Mouse (Mus musculus) frontal cortex, postnatal 25 days (tissue): Measurements from ENCODE around the gene Myod1.

ENCODE experiments used
- DNase-seq, 2 experiments: peaks; one replicate each; pipeline ENCODE4 v3.0.0; 2022; ENCODE audit warnings: low spot score in 2 of 2

Gene Myod1

GRCm38 (mm10) chr7:46391701-46392100, 15.4 kb downstream of the Myod1 start:
- no peak for DNase-seq

- DNase-seq = peak; percentile 74 to 85
Measured at GRCm38 (mm10) chr7:46393116-46393515, 16.8 kb downstream of the Myod1 start.

- DNase-seq = no peak
Measured at GRCm38 (mm10) chr7:46393718-46394511, 17.6 kb downstream of the Myod1 start.

DNA sequence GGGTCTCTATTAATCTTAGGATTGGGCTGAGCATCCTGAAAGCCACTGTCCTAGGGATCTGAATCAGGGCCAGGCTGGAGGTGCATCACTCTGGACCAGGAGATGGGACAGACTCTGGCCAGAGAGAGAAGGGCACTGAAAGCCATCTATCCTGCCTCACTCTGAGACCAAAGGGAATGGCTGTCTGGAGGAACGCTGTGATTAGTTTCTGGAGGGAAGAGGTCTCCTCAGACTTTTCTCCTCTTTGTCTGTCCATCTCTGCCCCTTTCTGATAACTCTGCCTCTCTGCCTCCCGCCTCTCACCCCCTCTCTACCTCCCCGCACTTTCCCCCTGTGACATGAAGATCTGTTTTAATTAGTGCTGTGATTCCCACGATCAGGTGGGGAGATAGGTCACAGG, 18.7 kb downstream of the Myod1 start:
- DNase-seq = no peak

DNA sequence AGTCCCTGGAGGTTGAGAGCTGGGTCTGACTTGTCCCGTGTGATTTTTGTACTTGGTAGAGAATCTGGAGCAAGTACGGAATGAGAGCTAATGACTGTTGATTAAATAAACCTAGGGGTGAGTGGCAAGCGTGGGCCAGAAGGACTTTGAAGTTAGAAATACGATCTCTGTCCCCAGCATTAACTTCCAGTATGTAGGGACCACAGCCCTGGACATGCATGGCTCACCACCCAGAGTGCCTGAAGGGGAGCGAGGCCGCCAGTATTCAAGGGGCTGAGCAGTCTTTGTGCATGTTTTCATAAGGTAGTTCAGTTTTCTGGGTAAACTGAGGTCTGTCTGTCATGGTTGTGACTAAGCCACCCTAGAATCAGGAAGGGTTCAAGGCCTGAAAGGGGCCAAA, 19.3 kb downstream of the Myod1 start:
- DNase-seq = no peak

GRCm38 (mm10) chr7:46396231-46396927, 20.1 kb downstream of the Myod1 start, which contains the start of gene Kcnc1:
Kcnc1 (plus strand) TSS chr7:46396497.
- peak in 1 of 2 experiments; percentile 63 for DNase-seq

GRCm38 (mm10) chr7:46396928-46397731, 20.9 kb downstream of the Myod1 start:
- DNase-seq = peak in 1 of 2 experiments; percentile 44

DNA sequence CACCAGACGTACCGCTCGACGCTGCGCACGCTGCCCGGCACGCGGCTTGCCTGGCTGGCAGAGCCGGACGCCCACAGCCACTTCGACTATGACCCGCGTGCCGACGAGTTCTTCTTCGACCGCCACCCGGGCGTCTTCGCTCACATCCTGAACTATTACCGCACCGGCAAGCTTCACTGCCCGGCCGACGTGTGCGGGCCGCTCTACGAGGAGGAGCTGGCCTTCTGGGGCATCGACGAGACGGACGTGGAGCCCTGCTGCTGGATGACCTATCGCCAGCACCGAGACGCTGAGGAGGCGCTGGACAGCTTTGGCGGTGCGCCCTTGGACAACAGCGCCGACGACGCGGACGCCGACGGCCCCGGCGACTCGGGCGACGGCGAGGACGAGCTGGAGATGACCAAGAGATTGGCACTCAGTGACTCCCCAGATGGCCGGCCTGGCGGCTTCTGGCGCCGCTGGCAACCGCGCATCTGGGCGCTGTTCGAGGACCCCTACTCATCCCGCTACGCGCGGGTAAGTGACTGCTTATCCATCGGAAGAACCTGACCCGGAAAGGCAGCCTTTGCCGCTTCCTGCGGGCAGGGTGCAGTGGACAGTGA, 21.6 kb downstream of the Myod1 start:
- DNase-seq = no peak

DNA sequence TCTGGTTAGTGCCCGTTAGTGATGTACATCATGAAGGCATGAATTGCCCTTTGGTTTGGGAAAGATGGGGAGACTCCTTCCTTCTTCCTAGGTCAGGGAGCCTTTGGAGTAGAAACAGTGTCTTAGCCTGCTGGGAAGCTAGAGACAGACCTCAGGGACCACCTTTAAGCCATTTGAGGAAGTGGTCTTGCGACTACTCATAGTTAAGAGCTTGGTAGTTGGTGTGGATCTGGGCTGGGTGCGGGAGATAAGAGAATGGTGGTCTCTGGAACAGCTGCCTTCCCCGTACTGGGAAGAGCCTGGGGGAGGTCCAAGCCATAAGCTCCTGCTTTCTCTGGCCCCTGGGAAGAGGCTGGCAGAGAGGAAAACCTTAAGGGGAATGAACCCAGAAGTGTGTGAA, 22.3 kb downstream of the Myod1 start:
- no peak for DNase-seq

- DNase-seq = no peak
Measured at GRCm38 (mm10) chr7:46399676-46400075, 23.4 kb downstream of the Myod1 start.

- DNase-seq = no peak
Measured at GRCm38 (mm10) chr7:46400346-46400745, 24.1 kb downstream of the Myod1 start.

DNA sequence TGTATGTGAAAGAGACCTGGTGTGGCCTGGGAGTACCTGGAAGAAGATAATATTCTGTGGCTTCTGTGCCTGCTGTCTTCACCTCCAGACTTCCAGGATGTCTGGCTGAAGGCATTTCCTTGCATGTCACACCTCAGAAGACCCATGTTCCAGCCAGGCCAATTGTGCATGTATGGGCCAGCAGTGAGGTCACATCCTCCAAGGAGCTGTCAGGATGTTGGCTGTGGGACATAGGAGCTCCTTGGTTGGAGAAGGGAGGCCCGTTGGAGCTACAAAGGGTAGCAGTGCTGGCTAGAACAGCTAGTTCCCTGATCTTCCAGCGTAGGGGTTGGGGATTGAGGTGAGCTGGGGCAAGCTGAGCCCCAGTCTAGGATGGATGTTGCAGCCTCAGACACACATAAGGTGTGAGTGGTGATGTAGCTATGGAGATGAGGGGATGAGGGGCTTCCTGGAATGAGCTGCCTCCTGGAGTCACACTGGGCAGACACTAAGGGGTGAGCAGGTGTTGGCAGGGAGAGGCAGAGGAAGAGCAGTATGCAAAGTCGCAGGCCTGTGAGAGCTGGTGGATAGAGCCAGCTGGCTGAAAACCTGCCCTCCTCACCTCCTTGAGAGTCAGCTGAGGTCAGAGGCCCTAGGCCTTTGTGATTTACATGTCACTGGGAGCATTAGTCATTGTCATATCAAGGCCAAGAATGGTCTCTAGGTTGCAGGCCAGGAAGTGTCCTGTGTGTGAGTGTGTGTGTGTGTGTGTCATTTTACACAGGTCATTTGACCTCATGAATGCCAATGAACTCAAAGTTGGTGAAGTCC, 25.3 kb downstream of the Myod1 start:
- DNase-seq = no peak

- no peak for DNase-seq
Measured at GRCm38 (mm10) chr7:46403616-46404485, 27.6 kb downstream of the Myod1 start.

DNA sequence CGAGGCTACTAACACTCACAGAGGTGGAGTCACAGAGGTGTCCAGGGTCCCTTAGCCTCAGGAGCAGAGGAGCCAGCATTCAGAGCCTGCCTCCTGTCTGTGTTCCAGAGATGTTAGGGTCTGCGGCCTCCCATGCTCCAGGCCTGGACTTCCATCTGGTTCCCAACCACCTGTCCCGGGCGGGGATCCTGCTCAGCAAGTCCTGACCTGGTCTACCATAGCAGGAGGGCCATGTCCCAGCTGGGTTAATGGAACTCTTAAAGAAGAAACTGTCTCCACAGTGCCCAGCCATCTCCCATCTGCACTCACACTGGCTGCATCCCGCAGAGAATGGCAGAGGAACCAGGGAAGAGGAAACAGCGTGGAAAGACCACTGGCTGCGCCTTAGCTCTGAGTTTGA, 28.5 kb downstream of the Myod1 start:
- no peak for DNase-seq

DNA sequence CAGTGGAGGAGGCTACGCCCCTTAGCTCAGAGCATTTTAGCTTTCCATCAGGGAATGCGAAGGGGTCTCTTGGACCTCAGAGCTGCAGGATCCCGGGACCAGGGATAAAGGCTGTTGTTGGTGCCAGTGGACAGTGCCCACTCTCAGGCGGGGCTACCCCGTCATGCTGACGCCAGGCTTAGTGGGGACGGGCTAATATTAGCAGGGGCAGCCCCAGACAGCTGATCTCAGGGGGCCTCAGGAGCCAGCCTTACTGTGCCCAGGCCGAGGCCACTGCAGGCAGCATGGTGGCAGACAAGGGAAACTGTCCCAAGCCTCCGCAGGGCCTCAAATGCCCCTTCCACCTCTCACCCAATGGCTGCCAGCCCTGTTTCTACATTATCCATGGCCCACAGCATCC, 32.3 kb downstream of the Myod1 start:
- no peak for DNase-seq

DNA sequence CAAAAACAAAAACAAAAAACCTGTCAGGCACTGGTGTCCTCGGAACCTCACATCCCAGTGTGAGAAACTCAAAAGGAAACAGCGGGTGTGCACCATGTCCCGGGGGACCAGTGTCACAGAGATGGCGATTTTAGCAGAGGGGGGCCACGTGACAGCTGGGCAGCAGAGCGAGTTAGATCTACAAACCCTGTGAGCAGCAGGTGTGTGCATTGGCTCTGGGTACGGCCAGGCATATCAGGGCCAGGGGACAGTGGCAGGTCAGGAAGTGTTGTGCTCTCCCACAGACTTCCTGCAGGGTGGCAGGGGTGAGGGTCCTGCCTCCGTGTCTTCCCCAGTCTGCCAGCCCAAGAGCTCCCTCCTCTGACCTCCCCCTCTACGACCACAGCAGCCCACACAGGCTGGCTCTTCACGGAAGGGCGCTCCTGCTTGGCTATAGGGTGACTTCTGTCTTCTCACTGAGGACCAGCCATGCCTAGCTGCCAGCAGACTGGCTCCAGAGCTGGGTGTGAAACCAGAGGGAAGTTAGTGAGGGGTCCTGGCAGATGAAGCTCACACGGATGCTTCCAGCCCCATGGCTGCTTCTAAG, 33.0 kb downstream of the Myod1 start:
- DNase-seq = no peak

- DNase-seq = no peak
Measured at GRCm38 (mm10) chr7:46410727-46411126, 34.5 kb downstream of the Myod1 start.

GRCm38 (mm10) chr7:46412823-46413222, 36.5 kb downstream of the Myod1 start:
- DNase-seq = no peak

DNA sequence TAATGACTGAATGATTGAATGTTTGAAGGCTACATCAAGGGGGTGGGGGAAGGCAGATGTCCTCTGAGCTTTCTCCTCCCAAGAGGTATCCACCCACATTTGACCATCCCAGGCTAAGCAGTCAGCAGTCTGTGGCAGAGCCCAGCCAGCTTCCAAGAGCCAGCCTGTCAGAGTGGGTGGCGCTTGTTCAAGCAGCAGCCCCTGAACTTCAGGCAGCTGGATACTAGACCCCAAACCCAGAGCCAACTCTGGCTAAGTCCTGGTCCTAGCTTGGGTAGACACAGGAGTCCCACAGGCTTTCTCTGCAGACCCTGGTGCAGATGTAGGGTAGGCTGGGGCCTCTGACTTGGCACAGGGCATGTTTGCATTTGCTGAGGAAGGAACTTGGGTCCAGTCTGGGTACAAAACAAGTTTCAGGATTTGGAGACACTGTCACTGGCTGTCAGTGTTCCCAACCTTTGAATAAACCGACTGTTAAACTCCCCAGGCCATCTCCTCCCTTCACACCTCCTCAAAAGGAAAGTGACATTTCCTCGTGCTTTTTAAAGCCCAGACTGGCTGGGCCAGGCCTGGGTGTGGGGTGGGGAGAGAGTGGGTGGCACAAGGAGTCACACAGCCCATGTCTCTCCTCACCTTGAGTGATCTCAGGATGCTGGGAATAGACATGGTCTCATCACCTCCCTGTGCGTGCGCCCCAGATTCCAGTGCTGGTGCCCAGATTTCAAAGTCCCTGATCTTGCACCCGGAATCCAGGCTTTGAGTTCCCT, 37.9 kb downstream of the Myod1 start:
- DNase-seq = no peak
